Mouse (Mus musculus) mesoderm, embryonic 11.5 days (tissue): ENCODE measurements around the gene Rrbp1.

Experiments
- DNase-seq: peaks from one replicate; pipeline ENCODE4 v3.0.0-alpha.2; 2012; ENCODE audit warnings: low read depth, low spot score

Rrbp1 gene

DNA sequence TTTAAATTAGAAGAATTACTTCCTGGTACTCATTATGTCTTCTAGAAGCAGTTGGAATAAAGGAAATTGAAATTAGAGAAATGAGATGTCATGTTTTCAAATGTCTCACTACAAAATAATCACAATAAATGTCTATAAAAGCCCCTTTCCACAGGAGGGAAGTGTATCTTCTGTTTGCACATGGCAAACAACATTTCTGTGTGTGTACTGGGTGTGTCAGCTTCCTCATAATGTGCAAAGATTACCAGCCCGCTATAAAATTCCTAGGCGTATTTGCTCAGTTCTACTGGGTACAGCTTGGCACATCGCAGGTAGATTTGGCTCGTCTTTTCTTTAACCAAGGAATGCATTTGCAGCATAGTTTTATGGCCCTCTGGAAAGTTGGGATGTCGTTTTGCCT is 93.4 kb downstream of the Rrbp1 start:
- DNase-seq: no peak

DNA sequence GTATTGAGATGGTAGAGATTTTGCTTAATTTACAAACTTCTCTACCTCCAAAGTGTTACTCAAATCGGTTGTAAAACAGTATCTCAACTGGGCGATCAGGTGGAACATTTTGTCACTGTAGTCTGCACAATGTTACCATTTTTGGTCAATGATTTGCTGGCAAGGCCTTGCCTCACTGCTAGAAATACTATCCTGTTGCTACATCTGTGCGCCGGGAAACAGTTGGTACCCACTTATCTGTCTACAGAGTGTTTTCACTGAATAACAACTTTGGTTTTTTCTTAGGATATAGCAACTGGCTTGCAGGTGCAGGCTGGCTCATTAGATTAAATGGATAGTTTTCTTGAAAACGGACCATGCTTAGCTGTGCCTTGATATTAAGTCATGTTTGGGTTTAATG is 94.8 kb downstream of the Rrbp1 start:
- no peak for DNase-seq

DNA sequence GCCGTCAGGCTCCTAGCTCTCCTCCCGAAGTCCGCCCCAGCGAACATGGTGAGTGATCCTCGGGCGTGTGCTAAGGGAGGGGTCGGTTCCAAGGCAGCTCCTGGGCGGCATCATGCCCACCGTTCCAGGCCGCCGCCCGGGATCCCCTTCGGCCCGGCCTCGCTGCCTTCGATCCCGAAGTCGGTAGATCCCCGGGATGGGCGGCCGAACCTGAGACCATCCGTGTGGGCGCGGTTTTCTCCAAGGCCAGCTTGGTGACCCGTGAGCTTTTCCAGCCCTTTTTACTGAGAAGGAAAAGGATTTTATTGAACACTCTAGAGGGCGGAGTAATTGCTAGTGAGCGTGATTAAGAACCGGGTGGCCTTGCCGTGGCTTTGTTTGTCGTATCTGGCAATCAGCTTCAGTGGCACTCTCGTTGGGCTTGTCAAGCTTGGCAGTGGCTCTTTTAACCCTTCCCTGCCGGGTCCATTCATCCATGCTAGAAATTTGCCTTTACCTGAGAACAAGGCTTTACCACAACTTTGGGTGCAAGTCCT is 95.4 kb downstream of the Rrbp1 start:
- DNase-seq: no peak

DNA sequence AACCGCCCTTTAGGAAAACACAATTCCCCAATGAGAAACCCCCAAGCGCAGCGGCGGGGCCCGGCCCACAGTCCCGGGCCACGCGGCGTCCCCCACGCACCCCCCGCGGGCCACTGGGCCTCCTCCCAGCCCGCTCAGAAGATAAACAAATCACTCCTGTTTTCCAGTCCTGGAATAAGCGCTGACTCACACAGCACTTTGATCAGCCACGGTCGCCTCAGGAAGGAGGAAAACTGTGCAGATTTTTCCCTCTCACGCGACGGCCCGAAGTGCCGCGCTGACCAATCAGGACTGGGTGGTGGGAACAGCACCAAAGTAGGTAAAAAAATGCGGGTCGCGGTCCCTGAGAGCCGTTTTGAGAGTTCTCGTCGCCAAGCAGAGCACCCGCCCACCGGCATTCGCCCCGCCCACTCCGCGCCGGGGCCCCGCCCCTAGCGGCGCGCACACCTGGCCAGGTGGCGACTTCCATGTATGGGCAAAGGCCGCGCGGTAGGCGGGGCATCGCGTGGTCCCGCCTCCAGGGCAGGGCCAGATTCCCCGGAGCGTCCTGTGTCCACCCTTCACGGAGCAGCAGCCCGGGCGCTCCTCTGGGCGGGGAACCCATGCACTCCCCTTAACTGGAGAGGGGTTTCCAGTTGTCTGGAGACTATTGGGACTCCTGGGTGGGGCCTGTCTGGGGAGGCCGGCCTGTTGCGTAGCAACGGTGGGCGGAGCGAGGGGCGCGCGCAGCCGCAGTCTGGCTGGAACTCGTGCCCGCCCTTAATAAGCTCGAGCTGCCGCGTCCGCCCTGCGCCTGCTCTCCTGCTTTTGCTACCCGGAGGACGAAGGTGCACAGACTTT is 96.1 kb downstream of the Rrbp1 start, which contains the start of gene Dstn:
Dstn (plus strand) TSS at position 561 of the 840 bp plus-strand sequence.
- peak; percentile 96 for DNase-seq

DNA sequence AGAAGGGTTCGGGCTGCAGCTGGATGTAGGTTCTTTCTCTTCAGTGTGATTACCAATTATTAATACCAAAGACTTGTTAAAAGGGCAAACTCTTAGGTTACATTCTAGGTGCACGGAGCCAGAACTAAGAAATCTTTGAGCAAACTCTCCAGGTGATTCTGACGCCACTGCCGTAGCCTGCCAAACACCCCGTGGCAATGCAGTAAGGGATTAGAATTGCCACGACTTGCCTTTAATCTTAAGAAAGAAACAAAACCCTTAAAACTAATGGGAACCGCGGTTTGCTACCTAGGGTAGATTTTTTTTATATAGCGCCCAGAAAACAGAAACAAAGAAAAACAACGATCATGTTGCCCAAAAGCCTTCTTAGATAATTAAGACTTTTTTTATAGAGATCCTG is 96.8 kb downstream of the Rrbp1 start:
- no peak for DNase-seq

DNA sequence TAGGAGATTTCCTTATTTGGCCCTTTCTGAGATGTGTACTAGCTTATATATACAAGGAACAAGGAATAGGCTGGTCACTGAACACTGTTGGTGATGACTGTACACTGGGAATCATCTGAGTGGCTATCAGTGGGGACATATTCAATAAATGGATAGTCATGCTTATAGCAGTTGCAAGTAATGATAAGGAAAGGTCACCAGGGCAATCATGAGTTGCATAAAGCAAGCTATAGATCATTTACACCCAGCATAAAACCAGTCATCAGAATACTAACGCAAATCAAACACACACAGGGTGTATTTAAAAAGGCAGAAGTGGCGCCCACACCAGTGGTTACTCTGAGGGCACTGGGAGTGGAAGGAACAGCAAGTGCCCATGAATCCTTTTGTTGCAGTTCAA is 98.9 kb downstream of the Rrbp1 start:
- DNase-seq: no peak

DNA sequence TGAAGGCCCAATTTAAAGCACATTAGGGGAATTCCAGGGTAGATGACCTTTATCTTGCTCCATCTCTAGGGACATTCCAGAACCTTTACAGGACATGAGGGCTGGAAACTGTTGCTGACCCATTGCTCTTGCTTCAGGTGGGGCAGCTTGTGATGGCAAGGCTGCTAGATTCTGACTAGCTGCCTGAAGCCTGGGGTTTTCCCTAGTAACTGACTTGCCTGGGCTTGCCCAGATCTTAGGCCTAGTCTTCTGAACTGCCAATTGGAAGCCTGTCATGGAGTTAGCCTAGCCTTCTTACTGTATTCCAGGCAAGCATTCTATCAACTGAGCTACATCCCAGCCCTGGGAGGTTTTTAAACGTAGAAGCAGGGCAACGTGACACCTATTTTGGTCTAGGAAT is 101.8 kb downstream of the Rrbp1 start:
- no peak for DNase-seq

DNA sequence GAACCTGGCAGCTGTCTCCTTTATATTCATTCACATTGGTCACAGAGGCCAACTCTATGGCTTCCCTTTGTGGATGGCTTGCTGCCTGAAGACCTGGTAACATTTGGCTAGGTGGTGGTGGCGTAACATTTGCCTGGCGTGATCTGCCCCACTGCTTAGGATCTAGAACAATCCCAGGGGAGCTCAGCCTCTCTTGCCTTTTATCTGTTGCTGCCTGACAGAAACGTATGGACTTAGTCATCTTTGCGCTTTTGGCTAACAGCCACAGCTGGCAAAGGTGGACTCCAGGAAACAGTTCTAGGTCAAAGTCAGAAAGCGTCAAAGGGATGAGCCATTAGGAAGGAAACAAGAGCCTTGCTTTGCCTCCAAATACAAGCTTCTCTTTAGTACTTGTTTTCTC is 106.2 kb downstream of the Rrbp1 start:
- DNase-seq: no peak

DNA sequence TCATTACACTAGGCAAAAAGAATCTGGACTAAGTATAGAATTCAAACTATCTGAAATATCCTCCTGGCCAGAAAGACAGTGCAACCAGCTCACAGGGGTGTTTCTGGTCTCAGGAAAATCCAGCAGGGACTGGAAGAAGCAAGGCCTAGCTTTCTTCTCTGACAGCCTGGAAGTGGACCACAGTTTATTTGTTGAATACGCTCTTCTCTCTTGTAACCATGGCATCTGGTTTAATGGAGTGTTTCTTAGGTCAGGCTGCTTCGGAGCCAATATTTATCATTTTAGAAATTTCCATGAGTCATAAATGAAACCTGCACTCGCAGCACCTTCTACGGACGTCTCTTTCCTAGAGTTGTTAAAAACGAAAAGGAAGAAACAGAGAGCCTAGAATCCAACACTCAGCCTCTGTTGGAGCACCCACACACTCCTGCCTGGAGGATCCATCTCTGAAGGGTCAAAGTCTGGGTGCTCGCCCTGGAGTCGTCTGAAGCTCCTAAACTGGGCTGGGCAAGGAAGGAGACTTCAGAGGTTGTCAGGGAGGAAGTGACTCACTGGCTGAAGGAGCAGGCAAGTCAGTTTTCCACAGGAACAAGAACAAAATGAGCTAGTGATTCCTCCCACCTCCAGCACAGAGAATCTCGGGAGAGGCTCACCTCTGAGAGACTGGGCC is 107.6 kb downstream of the Rrbp1 start:
- no peak for DNase-seq

DNA sequence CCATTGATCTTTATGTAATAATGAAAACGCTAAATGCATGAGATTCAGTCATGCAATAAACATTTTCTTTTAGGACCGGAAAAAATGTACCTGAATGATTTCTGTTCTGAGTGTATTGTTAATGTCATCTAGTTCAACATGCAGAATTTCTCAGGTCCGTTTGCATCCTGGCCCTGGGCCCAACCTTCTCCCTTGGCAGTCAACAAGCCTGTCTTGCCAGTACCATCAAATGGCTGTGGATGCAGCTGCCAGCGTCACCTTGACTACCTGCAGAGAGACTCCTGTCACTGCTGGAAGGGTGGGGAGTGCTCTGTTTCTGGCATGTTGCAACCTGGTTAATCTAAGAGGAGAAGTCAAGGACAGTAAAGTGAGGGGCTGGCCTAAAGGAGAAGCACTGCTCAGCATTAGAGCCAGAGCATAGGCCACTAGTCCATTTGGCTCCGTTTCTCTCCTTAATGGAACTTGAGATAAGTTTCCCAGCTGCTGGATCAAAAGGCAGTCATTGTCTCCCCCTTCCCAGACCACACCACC is 110.2 kb downstream of the Rrbp1 start:
- DNase-seq: no peak

DNA sequence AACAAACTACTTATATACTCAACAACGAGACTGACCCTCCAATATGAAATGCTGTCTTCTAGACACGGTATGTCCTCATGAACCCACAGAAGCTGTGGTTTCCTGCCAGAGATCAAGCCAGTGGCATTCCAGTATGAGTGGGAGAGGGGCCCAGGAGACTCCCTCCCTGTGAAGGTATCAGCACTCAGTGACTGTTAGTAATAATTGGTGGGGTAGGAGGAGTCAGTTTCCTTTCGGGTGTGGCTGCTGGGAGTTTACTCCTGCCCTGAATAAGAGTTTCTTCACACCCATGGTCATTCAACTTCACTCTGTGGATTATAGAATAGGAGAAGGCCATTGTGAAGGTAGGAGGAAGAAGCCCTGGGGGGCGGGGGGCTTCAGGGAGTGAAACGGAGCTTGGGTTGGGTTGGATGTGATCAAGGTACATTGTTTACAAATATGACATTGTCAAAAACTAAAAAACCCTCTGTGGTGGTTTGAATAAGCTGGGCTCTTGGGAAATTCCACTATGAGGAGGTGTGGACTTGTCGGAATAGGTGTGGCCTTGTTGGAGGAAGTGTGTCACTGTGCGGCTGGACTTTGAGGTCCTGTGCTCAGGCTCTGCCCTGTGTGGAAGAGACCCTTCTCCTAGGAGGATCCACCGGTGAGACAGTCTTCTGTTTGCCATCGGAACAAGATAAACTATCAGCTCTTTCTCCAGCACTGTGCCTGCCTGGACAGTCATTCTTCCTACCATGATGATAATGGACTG is 111.4 kb downstream of the Rrbp1 start:
- DNase-seq: no peak
